Comparison of ENCODE assay signal across 16 mouse cellular contexts in genomic region chr2:34240885-34241284, GRCm38 (mm10).
DNase-seq lines count a peak whose midpoint lies in the region.
"Had no signal": no experiment of that assay in that cellular context is flagged by ENCODE, and none has a peak within 500 bp of the region (broad histone marks: within the 10 kb centered on the region; RNA-seq: fewer than 3 reads in every experiment).

No protein-coding gene starts in this region.

- peak; percentile 28 for DNase-seq in lung, postnatal 25 days (ENCODE audit: low spot score)
- DNase-seq in lung, postnatal 10 days: no peak
- peak; percentile 6 for DNase-seq in urinary bladder, postnatal 14 days (ENCODE audit: low spot score)
- no peak for DNase-seq in urinary bladder, postnatal 4 days (ENCODE audit: low spot score in 2 of 2)
- DNase-seq in large intestine, adult 2 months (ENCODE audit: low read depth, low spot score): peak; percentile 43
- DNase-seq in left cerebral cortex, adult 9 months (ENCODE audit: low spot score in 2 of 2): no peak
- DNase-seq: adrenal gland, adult 2 months; adrenal gland, postnatal 14 days; cerebellum, adult 11 months; cerebellum, adult 2 months; cerebellum, adult 9-11 months; cerebellum, postnatal 25 days; gastrocnemius, postnatal 25 days; heart, adult 2 months; heart, postnatal 14 days; heart, postnatal 4 days had no signal

Comparison
In these comparisons a context has a peak if more than half of its experiments do, and no peak if none do; other contexts are left out.
1. DNase-seq: peak in lung, postnatal 25 days (single experiment), urinary bladder, postnatal 14 days (single experiment) and large intestine, adult 2 months (single experiment); none in lung, postnatal 10 days (single experiment), urinary bladder, postnatal 4 days (0 of 2) and left cerebral cortex, adult 9 months (0 of 2).